Mouse (Mus musculus) lung, adult 2 months (tissue): ENCODE measurements around the gene Faap100.

Source experiments
- CTCF ChIP-seq: fragments of 200-500 bp; IDR thresholded peaks from 2 replicates; pipeline ENCODE4 v1.5.1; 2011; ENCODE audit warnings: mild to moderate bottlenecking, low read length, control low read depth; ENCODE audit not compliant: insufficient read depth
- POLR2A ChIP-seq: fragments of 200-500 bp; IDR thresholded peaks from 2 replicates; pipeline ENCODE4 v1.6.1; 2011; ENCODE audit warnings: low read depth, mild to moderate bottlenecking, control low read depth, low read length, borderline replicate concordance; ENCODE audit errors: extremely low read depth

- TF ChIP-seq CTCF (no peak), POLR2A (no peak; the same call in 1 of the 2 replicates)
Measured at GRCm38 (mm10) chr11:120348684-120349370, 29.7 kb downstream of the Faap100 start.
